Mouse (Mus musculus) liver, postnatal 0 days (tissue): Measurements from ENCODE around the gene Hist1h2bb.
"Not testable (repeated sequence)": the region's sequence is repeated elsewhere in the genome, so short reads cannot be mapped to it uniquely, and the experiment has no call there.

Experiments used
- CTCF ChIP-seq: sonication (generic); IDR thresholded peaks from 2 replicates; pipeline ENCODE4 v1.5.1; 2016; ENCODE audit warnings: antibody characterized with exemption, low read depth
- EP300 ChIP-seq: IDR thresholded peaks from 2 replicates; pipeline ENCODE4 v1.6.1; 2016; ENCODE audit warnings: antibody characterized with exemption, low read depth, mild to moderate bottlenecking

- TF ChIP-seq CTCF, EP300: not testable (repeated sequence)
Observed at GRCm38 (mm10) chr13:23717593-23718245, 28.8 kb upstream of the Hist1h2bb start.
